Comparison of ENCODE assay signal across 8 mouse cellular contexts in the genomic region with DNA sequence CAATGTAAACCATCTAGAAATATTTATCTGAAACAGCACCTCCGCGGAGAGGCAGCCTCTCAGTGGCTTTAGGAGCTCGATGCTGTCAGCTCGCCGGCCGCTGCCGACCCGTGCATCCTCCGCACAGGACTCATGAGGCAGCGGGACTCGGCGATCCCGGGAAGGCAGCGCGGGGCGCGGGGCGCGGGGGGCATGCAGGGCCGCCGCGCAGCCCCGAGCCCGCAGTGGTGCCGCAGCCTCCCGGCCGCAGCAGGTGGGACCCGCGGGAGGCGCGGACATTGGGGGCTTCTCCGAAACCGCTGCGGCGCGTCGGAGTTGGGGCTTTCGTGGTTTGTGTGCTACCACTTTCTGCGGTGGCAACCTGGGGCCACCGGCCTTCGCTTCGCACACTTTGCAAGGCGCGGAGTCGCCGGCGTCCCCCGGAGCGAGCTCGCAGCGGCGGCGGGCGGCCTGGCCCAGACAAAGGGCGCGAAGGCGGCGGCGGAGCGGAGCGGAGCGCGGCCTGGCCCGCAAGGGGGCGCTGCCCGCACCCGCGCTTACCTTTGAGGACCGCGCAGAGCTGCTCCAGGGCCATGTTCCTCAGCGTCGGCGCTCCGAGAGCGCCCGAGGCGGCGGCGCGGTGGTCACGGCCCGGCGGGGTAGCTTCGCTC. TPM values are rescaled to one million over a fixed set of nuclear protein-coding genes. Genes with fewer than 3 reads are reported as not detected.
DNase-seq lines count a peak whose midpoint lies in the region; ATAC-seq and TF ChIP-seq lines count a peak whose summit lies in the region.

No protein-coding gene starts in this region.

- no peaks in the 10 kb centered on the region for H3K27me3 ChIP-seq in thymus, adult 2 months (ENCODE audit: control insufficient read depth, insufficient read depth, low read length)
- 0 out of 2 replicates have a peak, but pooled peaks cover 1% of the 10 kb centered on the region for H3K27me3 ChIP-seq in heart, adult 2 months (ENCODE audit: control insufficient read depth, insufficient read depth, low read length)
- no peaks in the 10 kb centered on the region for H3K27me3 ChIP-seq in limb, embryonic 14.5 days (ENCODE audit: control insufficient read depth, insufficient read depth, low read length)
- no peaks in the 10 kb centered on the region; the same call in 1 of the 2 replicates for H3K27me3 ChIP-seq in midbrain, embryonic 16.5 days (ENCODE audit: control insufficient read depth, insufficient read depth, low read depth, low read length)

- H3K27ac ChIP-seq in thymus, adult 2 months (ENCODE audit: control insufficient read depth, insufficient read depth, low read length): no peak overlapping the region
- H3K27ac ChIP-seq in heart, adult 2 months: no peak overlapping the region
- peak overlapping the region; percentile 88 for H3K27ac ChIP-seq in limb, embryonic 14.5 days (replicated peaks; ENCODE audit: low read depth, low read length)
- peak overlapping the region; percentile 96 for H3K27ac ChIP-seq in midbrain, embryonic 16.5 days (ENCODE audit: low read length)

- H3K36me3 ChIP-seq in thymus, adult 2 months (ENCODE audit: control insufficient read depth, insufficient read depth, low read length): no peaks in the 10 kb centered on the region
- H3K36me3 ChIP-seq in heart, adult 2 months (ENCODE audit: control insufficient read depth, insufficient read depth, low read length): no peaks in the 10 kb centered on the region
- no peaks in the 10 kb centered on the region for H3K36me3 ChIP-seq in limb, embryonic 14.5 days (ENCODE audit: control insufficient read depth, insufficient read depth, low read length)
- H3K36me3 ChIP-seq in midbrain, embryonic 16.5 days (ENCODE audit: control insufficient read depth, insufficient read depth, low read length): no peaks in the 10 kb centered on the region

- peak; percentile 95 for TF ChIP-seq CTCF in thymus, adult 2 months (IDR thresholded peaks at IDR 0.05; ENCODE audit: borderline replicate concordance, control insufficient read depth, extremely low read depth, insufficient read depth, low read length, poor library complexity)
- TF ChIP-seq CTCF in heart, adult 2 months (IDR thresholded peaks at IDR 0.05): peak; percentile 71

- intact Hi-C loops in heart, adult 2 months (cut with DNase I): loop anchor here (1.0 to 5.0 kb wide), 3 partner anchors 142 to 1207 kb away; partner anchors contain the start of genes Itfg1 and Phkb

- no peaks in the 10 kb centered on the region for H3K79me2 ChIP-seq in heart, adult 2 months (replicated peaks; ENCODE audit: control insufficient read depth, insufficient read depth, low read length)

- H3K4me3 ChIP-seq in thymus, adult 2 months (ENCODE audit: control insufficient read depth, insufficient read depth, low read length): peak overlapping the region; percentile 67
- peak overlapping the region; percentile 69 for H3K4me3 ChIP-seq in heart, adult 2 months
- H3K4me3 ChIP-seq in limb, embryonic 14.5 days (replicated peaks; ENCODE audit: low read length): peak overlapping the region; percentile 71
- peak overlapping the region; percentile 64 for H3K4me3 ChIP-seq in midbrain, embryonic 16.5 days (ENCODE audit: low read depth, low read length)

- peak overlapping the region; percentile 64 for H3K9ac ChIP-seq in heart, adult 2 months (ENCODE audit: low read depth, low read length)
- peak overlapping the region; percentile 88 for H3K9ac ChIP-seq in limb, embryonic 14.5 days (ENCODE audit: low read depth, low read length, severe bottlenecking)
- peak overlapping the region; percentile 87 for H3K9ac ChIP-seq in midbrain, embryonic 16.5 days (ENCODE audit: low read depth, low read length)

- no peaks in the 10 kb centered on the region for H3K9me3 ChIP-seq in limb, embryonic 14.5 days (ENCODE audit: control insufficient read depth, low read length)
- no peaks in the 10 kb centered on the region for H3K9me3 ChIP-seq in midbrain, embryonic 16.5 days (replicated peaks; ENCODE audit: control insufficient read depth, low read length, poor library complexity, severe bottlenecking)

- TF ChIP-seq POLR2A in thymus, adult 2 months (IDR thresholded peaks at IDR 0.05; ENCODE audit: control insufficient read depth, extremely low read depth, insufficient read depth, low read length, poor library complexity): no peak; the same call in 1 of the 2 replicates
- no peak for TF ChIP-seq POLR2A in heart, adult 2 months (IDR thresholded peaks at IDR 0.05; ENCODE audit: insufficient read depth, low read depth, low read length)
- no peak for TF ChIP-seq POLR2A in limb, embryonic 14.5 days (IDR thresholded peaks at IDR 0.05; ENCODE audit: borderline replicate concordance, extremely low read depth, insufficient read depth, insufficient read length)

- peak overlapping the region; percentile 89 for H3K4me2 ChIP-seq in limb, embryonic 14.5 days (replicated peaks; ENCODE audit: low read depth, low read length, severe bottlenecking)
- peak overlapping the region; percentile 92 for H3K4me2 ChIP-seq in midbrain, embryonic 16.5 days (ENCODE audit: low read length)

- ATAC-seq in limb, embryonic 14.5 days (ENCODE audit: low FRiP score, low read depth): peak; percentile 96
- peak; percentile 95 for ATAC-seq in midbrain, embryonic 16.5 days

- WGBS in thymus, adult 2 months: under 1% methylated on average over 84 of the region's 84 CpGs
- WGBS in heart, adult 2 months: 2% methylated on average over 84 of the region's 84 CpGs
- under 1% methylated on average over 48 of the region's 84 CpGs for whole genome bisulfite sequencing in limb, embryonic 14.5 days
- under 1% methylated on average over 72 of the region's 84 CpGs for WGBS in midbrain, embryonic 16.5 days

- peak; percentile 74 for DNase-seq in thymus, adult 2 months
- no peak for DNase-seq in thymus, adult 18-20 months
- peak; percentile 78 for DNase-seq in embryo, embryonic 11.5 days (ENCODE audit: low read depth, low spot score)
- no peak for DNase-seq in heart, adult 2 months
- DNase-seq in kidney, adult 8-10 months: peak; percentile 3 to 5
- DNase-seq in limb, embryonic 14.5 days (ENCODE audit: low spot score): peak; percentile 76
- peak; percentile 55 to 85 for DNase-seq in spleen, postnatal 4 days (ENCODE audit: low spot score in 2 of 2)

- H3K4me1 ChIP-seq in thymus, adult 2 months (replicated peaks; ENCODE audit: control insufficient read depth, insufficient read depth, low read length): peaks cover 8% of the 10 kb centered on the region
- peaks cover 1% of the 10 kb centered on the region; the same call in 1 of the 2 replicates for H3K4me1 ChIP-seq in heart, adult 2 months (ENCODE audit: control insufficient read depth, insufficient read depth, low read length)
- H3K4me1 ChIP-seq in limb, embryonic 14.5 days (ENCODE audit: control insufficient read depth, insufficient read depth, low read length): peaks cover 4% of the 10 kb centered on the region
- peaks cover 5% of the 10 kb centered on the region; the same call in 1 of the 2 replicates for H3K4me1 ChIP-seq in midbrain, embryonic 16.5 days (ENCODE audit: control insufficient read depth, insufficient read depth, low read length)

- TF ChIP-seq EP300 in heart, adult 2 months (IDR thresholded peaks at IDR 0.05; ENCODE audit: insufficient read depth, low read depth, low read length): no peak

RNA-seq across cellular contexts. Expression of gene Neto2, which starts 0.5 kb away (rescaled TPM):
- polyA plus RNA-seq in thymus, adult 2 months (2012; rRNA removed): 3.1 and 3.6 TPM in 2 replicates
- total RNA-seq in heart, adult 2 months (2021): 1 to 10 TPM; 1.1 TPM
- 0.31 and 1.1 TPM in 2 replicates for polyA plus RNA-seq in heart, adult 2 months (2012; rRNA removed)
- 7.4 and 7.7 TPM in 2 replicates for polyA plus RNA-seq in limb, embryonic 14.5 days (2012; rRNA removed)
- 12.3 and 14.4 TPM in 2 replicates for polyA plus RNA-seq in limb, embryonic 14.5 days (2014; fragmentation: Nextera tagmentation; extraction: Ambion mirVana)
- 61.7 and 66.7 TPM in 2 replicates for polyA plus RNA-seq in midbrain, embryonic 16.5 days (2015; fragmentation: Nextera tagmentation; extraction: Ambion mirVana)

Comparison
In these comparisons a context has a peak if more than half of its experiments do, and no peak if none do; other contexts are left out.
1. DNase-seq: peak in thymus, adult 2 months (single experiment), embryo, embryonic 11.5 days (single experiment), kidney, adult 8-10 months (2 of 2), limb, embryonic 14.5 days (single experiment) and spleen, postnatal 4 days (2 of 2); none in thymus, adult 18-20 months (0 of 2) and heart, adult 2 months (0 of 2).
2. H3K27ac ChIP-seq: peak in limb, embryonic 14.5 days (single experiment) and midbrain, embryonic 16.5 days (single experiment); none in thymus, adult 2 months (single experiment) and heart, adult 2 months (single experiment).
3. Peak in every context shown above with its lines, with median percentiles within 50 percentile points of each other: H3K4me3 ChIP-seq and H3K9ac ChIP-seq.